Mouse (Mus musculus) liver, postnatal 0 days (tissue): ENCODE measurements around the gene Themis2.

Experiments used
- CTCF ChIP-seq: sonication (generic); IDR thresholded peaks from 2 replicates; pipeline ENCODE4 v1.5.1; 2016; ENCODE audit warnings: antibody characterized with exemption, low read depth
- EP300 ChIP-seq: IDR thresholded peaks from 2 replicates; pipeline ENCODE4 v1.6.1; 2016; ENCODE audit warnings: antibody characterized with exemption, low read depth, mild to moderate bottlenecking

DNA sequence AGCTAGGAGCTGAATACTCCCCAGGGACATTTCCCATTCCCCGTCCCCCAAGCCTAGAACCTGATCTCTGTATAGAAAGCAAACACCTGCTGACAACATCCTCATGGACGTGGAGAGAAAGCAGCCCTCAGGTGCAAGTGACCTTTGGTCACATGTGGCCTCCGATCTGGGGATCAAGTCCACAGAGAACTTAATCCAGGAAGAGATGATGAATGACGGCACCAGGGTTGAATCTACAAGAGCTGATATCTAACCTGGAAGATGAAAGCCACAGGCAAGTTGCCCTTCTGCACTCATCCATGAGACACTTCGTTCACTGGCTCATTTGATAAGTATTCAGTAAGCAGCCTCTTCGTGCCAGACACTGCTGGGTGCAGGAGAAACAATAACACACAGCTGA lies 33.6 kb downstream of the Themis2 start:
- TF ChIP-seq CTCF (no peak), EP300 (no peak)
